Mouse (Mus musculus): ENCODE measurements around the gene Rere. TPM values are rescaled to one million over a fixed set of nuclear protein-coding genes. Genes with fewer than 3 reads are reported as not detected.

The Rere gene
- polyA plus RNA-seq, 1 experiment, result 3.5 TPM

- Histone ChIP-seq H3K36me3 (ENCODE audit: control insufficient read depth) (no peaks in the 10 kb centered on the region), H3K27me3 (ENCODE audit: control insufficient read depth) (peaks cover 24% of the 10 kb centered on the region), H3K9me3 (ENCODE audit: control insufficient read depth, low read length) (no peaks in the 10 kb centered on the region), H3K4me1 (ENCODE audit: control insufficient read depth) (peaks cover 14% of the 10 kb centered on the region), H3K4me3 (replicated peaks) (no peak overlapping the region)
- TF ChIP-seq GATA1 (IDR thresholded peaks at IDR 0.05; ENCODE audit: low read length), result no peak
- no peak for TF ChIP-seq TAL1 (IDR thresholded peaks at IDR 0.05; ENCODE audit: low read length)
These were observed 374.5 kb downstream of the Rere start for GRCm38 (mm10) chr4:150655989-150656388.

- Histone ChIP-seq H3K4me3 (replicated peaks) (no peak overlapping the region), H3K36me3 (ENCODE audit: control insufficient read depth) (no peaks in the 10 kb centered on the region), H3K9me3 (ENCODE audit: control insufficient read depth, low read length) (no peaks in the 10 kb centered on the region), H3K4me1 (ENCODE audit: control insufficient read depth) (peaks cover 14% of the 10 kb centered on the region), H3K27me3 (ENCODE audit: control insufficient read depth) (peaks cover 24% of the 10 kb centered on the region)
- TF ChIP-seq GATA1 (IDR thresholded peaks at IDR 0.05; ENCODE audit: low read length) (no peak), TAL1 (IDR thresholded peaks at IDR 0.05; ENCODE audit: low read length) (no peak)
These were observed 375.1 kb downstream of the Rere start for GRCm38 (mm10) chr4:150656504-150656903.

- TF ChIP-seq TAL1 (IDR thresholded peaks at IDR 0.05; ENCODE audit: low read length) (no peak), GATA1 (IDR thresholded peaks at IDR 0.05; ENCODE audit: low read length) (no peak)
- peaks cover 19% of the 10 kb centered on the region for H3K27me3 ChIP-seq (ENCODE audit: control insufficient read depth)
- H3K4me3 ChIP-seq (replicated peaks), result no peak overlapping the region
- H3K36me3 ChIP-seq (ENCODE audit: control insufficient read depth), result no peaks in the 10 kb centered on the region
- no peaks in the 10 kb centered on the region for H3K9me3 ChIP-seq (ENCODE audit: control insufficient read depth, low read length)
- peaks cover 2% of the 10 kb centered on the region; the same call in 1 of the 2 replicates for H3K4me1 ChIP-seq (ENCODE audit: control insufficient read depth)
These were observed 378.6 kb downstream of the Rere start for GRCm38 (mm10) chr4:150659926-150660610.

GRCm38 (mm10) chr4:150661886-150662285 lies 380.4 kb downstream of the Rere start:
- TF ChIP-seq TAL1 (IDR thresholded peaks at IDR 0.05; ENCODE audit: low read length) (no peak), GATA1 (IDR thresholded peaks at IDR 0.05; ENCODE audit: low read length) (no peak)
- H3K27me3 ChIP-seq (ENCODE audit: control insufficient read depth), result peaks cover 19% of the 10 kb centered on the region
- no peak overlapping the region for H3K4me3 ChIP-seq (replicated peaks)
- no peaks in the 10 kb centered on the region for H3K9me3 ChIP-seq (ENCODE audit: control insufficient read depth, low read length)
- no peaks in the 10 kb centered on the region for H3K36me3 ChIP-seq (ENCODE audit: control insufficient read depth)
- H3K4me1 ChIP-seq (ENCODE audit: control insufficient read depth), result peaks cover 2% of the 10 kb centered on the region; the same call in 1 of the 2 replicates

- Histone ChIP-seq H3K4me3 (replicated peaks) (no peak overlapping the region), H3K27me3 (ENCODE audit: control insufficient read depth) (peaks cover 19% of the 10 kb centered on the region), H3K36me3 (ENCODE audit: control insufficient read depth) (no peaks in the 10 kb centered on the region), H3K9me3 (ENCODE audit: control insufficient read depth, low read length) (no peaks in the 10 kb centered on the region), H3K4me1 (ENCODE audit: control insufficient read depth) (peaks cover 2% of the 10 kb centered on the region; the same call in 1 of the 2 replicates)
- TF ChIP-seq TAL1 (IDR thresholded peaks at IDR 0.05; ENCODE audit: low read length) (no peak), GATA1 (IDR thresholded peaks at IDR 0.05; ENCODE audit: low read length) (no peak)
These were observed 381.7 kb downstream of the Rere start for GRCm38 (mm10) chr4:150663192-150663591.

- Histone ChIP-seq H3K27me3 (ENCODE audit: control insufficient read depth) (peaks cover 19% of the 10 kb centered on the region), H3K4me3 (replicated peaks) (no peak overlapping the region), H3K4me1 (ENCODE audit: control insufficient read depth) (peaks cover 2% of the 10 kb centered on the region; the same call in 1 of the 2 replicates), H3K36me3 (ENCODE audit: control insufficient read depth) (no peaks in the 10 kb centered on the region), H3K9me3 (ENCODE audit: control insufficient read depth, low read length) (no peaks in the 10 kb centered on the region)
- TF ChIP-seq TAL1 (IDR thresholded peaks at IDR 0.05; ENCODE audit: low read length) (no peak), GATA1 (IDR thresholded peaks at IDR 0.05; ENCODE audit: low read length) (no peak)
These were observed 383.3 kb downstream of the Rere start for GRCm38 (mm10) chr4:150664726-150665125.

GRCm38 (mm10) chr4:150665806-150666205 lies 384.4 kb downstream of the Rere start:
- peaks cover 19% of the 10 kb centered on the region for H3K27me3 ChIP-seq (ENCODE audit: control insufficient read depth)

More at GRCm38 (mm10) chr4:150665806-150666205, 384.4 kb downstream of the Rere start:
- TF ChIP-seq GATA1 (IDR thresholded peaks at IDR 0.05; ENCODE audit: low read length), result no peak
- TF ChIP-seq TAL1 (IDR thresholded peaks at IDR 0.05; ENCODE audit: low read length), result no peak
- no peaks in the 10 kb centered on the region for H3K36me3 ChIP-seq (ENCODE audit: control insufficient read depth)
- H3K4me3 ChIP-seq (replicated peaks), result no peak overlapping the region
- peaks cover 2% of the 10 kb centered on the region; the same call in 1 of the 2 replicates for H3K4me1 ChIP-seq (ENCODE audit: control insufficient read depth)
- no peaks in the 10 kb centered on the region for H3K9me3 ChIP-seq (ENCODE audit: control insufficient read depth, low read length)

Other genes starting within 250 kb of the Rere start
- gene Gpr157, start 194.3 kb upstream of the Rere start, polyA plus RNA-seq (2012), result 0.01 and 0.02 TPM in 2 replicates
- gene Slc2a5, start 162.4 kb upstream of the Rere start, polyA plus RNA-seq (2012), result not detected in 2 replicates
- gene Slc2a7, start 132.7 kb upstream of the Rere start, polyA plus RNA-seq (2012), result not detected in 2 replicates
- not detected in 2 replicates for gene Car6, start 80.3 kb upstream of the Rere start, polyA plus RNA-seq (2012)
- 25.2 and 47.2 TPM in 2 replicates for gene Eno1, start 44.9 kb upstream of the Rere start, polyA plus RNA-seq (2012)

All from erythroblast, embryonic 14.5 days (primary cell).